Mouse (Mus musculus) naive thymus-derived CD4-positive, alpha-beta T cell, adult 2 months (primary cell): Measurements from ENCODE around the gene Zfp618.

Source experiments
- DNase-seq: peaks from one replicate; pipeline ENCODE4 v3.0.0-alpha.2; 2011; ENCODE audit warnings: low read depth

Gene Zfp618

GRCm38 (mm10) chr4:62999321-62999720 lies 33.9 kb downstream of the Zfp618 start:
- DNase-seq, result no peak

GRCm38 (mm10) chr4:62999916-63000315 lies 34.5 kb downstream of the Zfp618 start:
- DNase-seq, result no peak

GRCm38 (mm10) chr4:63000316-63001055 lies 35.1 kb downstream of the Zfp618 start:
- DNase-seq, result no peak

GRCm38 (mm10) chr4:63002386-63002785 lies 37.0 kb downstream of the Zfp618 start:
- DNase-seq, result no peak

GRCm38 (mm10) chr4:63004519-63004918 lies 39.1 kb downstream of the Zfp618 start:
- DNase-seq, result no peak

- no peak for DNase-seq
Measured at GRCm38 (mm10) chr4:63005446-63006185, 40.2 kb downstream of the Zfp618 start.

- no peak for DNase-seq
Measured at GRCm38 (mm10) chr4:63006198-63007155, 41.1 kb downstream of the Zfp618 start.

- DNase-seq, result no peak
Measured at GRCm38 (mm10) chr4:63008206-63008605, 42.8 kb downstream of the Zfp618 start.

- no peak for DNase-seq
Measured at GRCm38 (mm10) chr4:63008822-63009221, 43.4 kb downstream of the Zfp618 start.

GRCm38 (mm10) chr4:63009821-63010220 lies 44.4 kb downstream of the Zfp618 start:
- DNase-seq, result no peak

GRCm38 (mm10) chr4:63010226-63010625 lies 44.9 kb downstream of the Zfp618 start:
- no peak for DNase-seq

- DNase-seq, result no peak
Measured at GRCm38 (mm10) chr4:63018616-63019015, 53.2 kb downstream of the Zfp618 start.

GRCm38 (mm10) chr4:63019428-63019858 lies 54.1 kb downstream of the Zfp618 start:
- DNase-seq, result no peak

GRCm38 (mm10) chr4:63021034-63021700 lies 55.8 kb downstream of the Zfp618 start:
- DNase-seq, result no peak

GRCm38 (mm10) chr4:63023465-63023864 lies 58.1 kb downstream of the Zfp618 start:
- no peak for DNase-seq

GRCm38 (mm10) chr4:63024098-63024497 lies 58.7 kb downstream of the Zfp618 start:
- no peak for DNase-seq

- peak; percentile 30 for DNase-seq
Measured at GRCm38 (mm10) chr4:63024734-63025256, 59.4 kb downstream of the Zfp618 start.

GRCm38 (mm10) chr4:63025306-63025705 lies 59.9 kb downstream of the Zfp618 start:
- DNase-seq, result no peak

GRCm38 (mm10) chr4:63026286-63026685 lies 60.9 kb downstream of the Zfp618 start:
- DNase-seq, result no peak

- DNase-seq, result no peak
Measured at GRCm38 (mm10) chr4:63027451-63027850, 62.1 kb downstream of the Zfp618 start.

- DNase-seq, result no peak
Measured at GRCm38 (mm10) chr4:63030157-63030556, 64.8 kb downstream of the Zfp618 start.
